Mouse (Mus musculus) E14TG2a.4 (cell line): ENCODE results near the gene Cd200r3.

Experiments
- H3K27me3 ChIP-seq: 2 replicates; pipeline ENCODE4 v1.6.1; 2014; ENCODE audit warnings: low read length, control low read depth; ENCODE audit not compliant: insufficient read depth
- H3K36me3 ChIP-seq: 2 replicates; pipeline ENCODE4 v1.6.1; 2014; ENCODE audit warnings: low read length, control low read depth; ENCODE audit not compliant: insufficient read depth
- H3K4me1 ChIP-seq: replicated peaks from 2 replicates; pipeline ENCODE4 v1.6.1; 2014; ENCODE audit warnings: low read depth, low read length, control low read depth
- H3K4me3 ChIP-seq: replicated peaks from 2 replicates; pipeline ENCODE4 v1.5.1; 2014; ENCODE audit warnings: mild to moderate bottlenecking, low read length
- H3K9me3 ChIP-seq: 2 replicates; pipeline ENCODE4 v1.6.1; 2014; ENCODE audit warnings: low read length, control low read depth
- CTCF ChIP-seq: conservative IDR thresholded peaks from 2 replicates; pipeline ENCODE4 v1.5.1; 2014; ENCODE audit warnings: low read length
- NANOG ChIP-seq: IDR thresholded peaks from 2 replicates; pipeline ENCODE4 v1.6.1; 2014; ENCODE audit warnings: borderline replicate concordance, low read length, mixed read lengths
- POU5F1 ChIP-seq: IDR thresholded peaks from 2 replicates; pipeline ENCODE4 v1.6.1; 2014; ENCODE audit warnings: low read length, borderline replicate concordance

The Cd200r3 gene

GRCm38 (mm10) chr16:44943468-44943867 is at the start of gene Cd200r3:
Gene Cd200r3, plus strand, starts transcription at chr16:44943678.
- TF ChIP-seq POU5F1, result no peak
- TF ChIP-seq NANOG, result no peak
- no peak for TF ChIP-seq CTCF
- Histone ChIP-seq H3K36me3 (no peaks in the 10 kb centered on the region), H3K9me3 (peaks cover 18% of the 10 kb centered on the region), H3K27me3 (no peaks in the 10 kb centered on the region), H3K4me1 (no peaks in the 10 kb centered on the region), H3K4me3 (no peak within 1 kb of the TSS)

- Histone ChIP-seq H3K36me3 (no peaks in the 10 kb centered on the region), H3K4me1 (no peaks in the 10 kb centered on the region), H3K27me3 (no peaks in the 10 kb centered on the region), H3K4me3 (no peak overlapping the region), H3K9me3 (no peaks in the 10 kb centered on the region)
- no peak for TF ChIP-seq NANOG
- TF ChIP-seq CTCF, result no peak
- TF ChIP-seq POU5F1, result no peak
These were observed 11.5 kb upstream of the Cd200r3 start for GRCm38 (mm10) chr16:44932016-44932415.

- TF ChIP-seq POU5F1 (no peak), NANOG (no peak), CTCF (no peak)
- H3K9me3 ChIP-seq, result no peaks in the 10 kb centered on the region
- no peaks in the 10 kb centered on the region for H3K4me1 ChIP-seq
- H3K36me3 ChIP-seq, result no peaks in the 10 kb centered on the region
- no peak overlapping the region for H3K4me3 ChIP-seq
- H3K27me3 ChIP-seq, result no peaks in the 10 kb centered on the region
These were observed 8.1 kb downstream of the Cd200r3 start for GRCm38 (mm10) chr16:44951360-44952114.

- no peaks in the 10 kb centered on the region for H3K9me3 ChIP-seq
- H3K4me3 ChIP-seq, result no peak overlapping the region
- H3K36me3 ChIP-seq, result no peaks in the 10 kb centered on the region
- TF ChIP-seq CTCF, result no peak
- no peak for TF ChIP-seq NANOG
- H3K4me1 ChIP-seq, result no peaks in the 10 kb centered on the region
- no peaks in the 10 kb centered on the region for H3K27me3 ChIP-seq
These were observed 18.8 kb downstream of the Cd200r3 start for GRCm38 (mm10) chr16:44962296-44962695.

GRCm38 (mm10) chr16:44962777-44963176 is 19.3 kb downstream of the Cd200r3 start:
- no peak for TF ChIP-seq NANOG
- no peak for TF ChIP-seq CTCF
- TF ChIP-seq POU5F1, result no peak
- Histone ChIP-seq H3K9me3 (no peaks in the 10 kb centered on the region), H3K4me3 (no peak overlapping the region), H3K4me1 (no peaks in the 10 kb centered on the region), H3K36me3 (no peaks in the 10 kb centered on the region), H3K27me3 (no peaks in the 10 kb centered on the region)

- H3K9me3 ChIP-seq, result no peaks in the 10 kb centered on the region
- no peaks in the 10 kb centered on the region for H3K27me3 ChIP-seq
- H3K4me1 ChIP-seq, result no peaks in the 10 kb centered on the region
- H3K4me3 ChIP-seq, result no peak overlapping the region
- H3K36me3 ChIP-seq, result no peaks in the 10 kb centered on the region
- TF ChIP-seq NANOG (no peak), POU5F1 (no peak), CTCF (no peak)
These were observed 21.3 kb downstream of the Cd200r3 start for GRCm38 (mm10) chr16:44964526-44965374.

GRCm38 (mm10) chr16:44965428-44965827 is 21.9 kb downstream of the Cd200r3 start:
- TF ChIP-seq NANOG (no peak), CTCF (no peak), POU5F1 (no peak)
- H3K9me3 ChIP-seq, result no peaks in the 10 kb centered on the region
- no peak overlapping the region for H3K4me3 ChIP-seq
- no peaks in the 10 kb centered on the region for H3K27me3 ChIP-seq
- H3K36me3 ChIP-seq, result no peaks in the 10 kb centered on the region
- H3K4me1 ChIP-seq, result no peaks in the 10 kb centered on the region

- Histone ChIP-seq H3K27me3 (no peaks in the 10 kb centered on the region), H3K36me3 (no peaks in the 10 kb centered on the region), H3K4me1 (no peaks in the 10 kb centered on the region)
These were observed 22.4 kb downstream of the Cd200r3 start for GRCm38 (mm10) chr16:44965890-44966289.

GRCm38 (mm10) chr16:44966891-44967290 is 23.4 kb downstream of the Cd200r3 start:
- Histone ChIP-seq H3K4me1 (no peaks in the 10 kb centered on the region), H3K36me3 (no peaks in the 10 kb centered on the region), H3K4me3 (no peak overlapping the region), H3K9me3 (no peaks in the 10 kb centered on the region), H3K27me3 (no peaks in the 10 kb centered on the region)
- TF ChIP-seq CTCF (no peak), NANOG (no peak), POU5F1 (no peak)

More at GRCm38 (mm10) chr16:44965890-44966289, 22.4 kb downstream of the Cd200r3 start:
- TF ChIP-seq POU5F1 (no peak), NANOG (no peak), CTCF (no peak)
- Histone ChIP-seq H3K9me3 (no peaks in the 10 kb centered on the region), H3K4me3 (no peak overlapping the region)
